Mouse (Mus musculus): ENCODE data around the gene Eomes. TPM values are rescaled to one million over a fixed set of nuclear protein-coding genes. Genes with fewer than 3 reads are reported as not detected.

Eomes gene
- 3.3 TPM for polyA plus RNA-seq (2017; shearing (Covaris generic))

GRCm38 (mm10) chr9:118477961-118478360, at the start of gene Eomes:
Gene Eomes (plus strand): TSS chr9:118478212.

DNA sequence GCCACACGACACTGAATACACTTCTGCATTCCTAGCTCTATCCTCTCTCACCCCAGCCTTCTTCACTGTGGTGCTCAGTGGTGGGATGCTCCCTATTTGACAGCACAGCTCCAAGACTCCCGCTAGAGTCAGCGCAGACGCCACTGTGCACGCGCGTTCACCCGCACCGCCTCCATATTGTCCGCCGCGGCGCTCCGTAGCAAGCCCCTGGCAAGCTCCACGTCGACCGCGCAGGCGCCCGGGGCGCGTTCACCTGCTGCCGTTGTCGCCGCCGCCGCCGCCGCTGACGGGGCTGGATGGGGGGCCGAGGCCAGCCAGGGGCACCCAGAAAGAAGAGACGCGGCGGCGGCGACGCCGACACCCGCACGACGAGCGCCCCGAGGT, 28.0 kb downstream of the Eomes start, which contains the start of gene Golga4:
Gene Golga4, plus strand, starts transcription at position 248 of the 384 bp plus-strand sequence.

Other genes with a start within 250 kb of the Eomes start
- gene Golga4, start 28.1 kb downstream of the Eomes start, polyA plus RNA-seq (2017; shearing (Covaris generic)) = 93.1 TPM
- gene Itga9, start 128.5 kb downstream of the Eomes start, polyA plus RNA-seq (2017; shearing (Covaris generic)) = 1.2 TPM